Mouse (Mus musculus) erythroblast, embryonic 14.5 days (primary cell): ENCODE results near the gene Tusc2.

ENCODE experiments used
- GATA1 ChIP-seq: IDR thresholded peaks from 2 replicates; pipeline ENCODE4 v1.6.1; 2012; ENCODE audit warnings: low read length, inconsistent platforms, mixed read lengths
- TAL1 ChIP-seq: IDR thresholded peaks from 3 replicates; pipeline ENCODE4 v1.6.1; 2012; ENCODE audit warnings: low read length, inconsistent platforms, mixed read lengths

DNA sequence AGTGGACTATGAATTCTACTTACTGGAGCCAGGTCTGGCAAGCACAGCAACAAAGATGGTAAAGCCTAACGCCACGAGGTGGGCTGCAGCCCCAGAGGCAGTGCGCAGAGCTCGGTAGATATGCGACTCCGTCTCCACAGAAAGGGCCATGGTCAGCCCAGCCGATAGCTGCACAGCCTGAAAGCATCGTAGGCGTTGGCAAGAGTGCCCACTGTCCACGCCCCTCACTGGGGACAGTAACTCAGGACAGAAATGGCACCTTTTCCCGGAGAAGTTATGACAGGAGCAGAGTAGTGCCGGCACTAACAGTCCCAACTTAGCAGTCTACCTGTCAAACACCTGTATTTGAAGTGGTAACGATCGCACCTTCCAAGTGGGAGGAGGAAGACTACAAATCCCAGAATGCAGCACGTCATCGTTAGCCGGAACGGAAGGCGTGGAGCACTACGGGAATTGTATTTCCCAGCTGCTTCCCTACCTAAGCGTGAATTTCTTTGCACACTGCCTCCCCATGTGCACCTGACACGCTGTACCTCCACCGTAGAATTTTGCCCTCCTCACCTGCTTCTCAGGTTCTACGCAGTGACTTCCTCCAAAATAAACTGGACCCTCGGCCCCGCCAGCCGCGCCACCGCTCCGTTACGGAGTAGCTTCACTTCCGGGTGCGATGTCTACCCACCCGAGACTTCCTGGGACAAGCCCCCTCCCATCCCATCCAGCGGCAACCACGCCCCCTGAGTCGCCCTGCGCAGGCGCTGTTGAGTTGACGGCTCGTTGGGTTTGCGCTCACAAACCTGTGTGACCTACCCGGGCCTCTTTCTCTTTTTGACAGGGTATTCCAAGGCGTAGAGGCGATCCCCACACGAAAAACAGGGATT, 21.3 kb upstream of the Tusc2 start, which contains the start of the genes Cyb561d2 and Nprl2:
- TF ChIP-seq GATA1 (no peak), TAL1 (no peak)
